Mouse (Mus musculus): ENCODE data around the gene Acbd6.

DNA sequence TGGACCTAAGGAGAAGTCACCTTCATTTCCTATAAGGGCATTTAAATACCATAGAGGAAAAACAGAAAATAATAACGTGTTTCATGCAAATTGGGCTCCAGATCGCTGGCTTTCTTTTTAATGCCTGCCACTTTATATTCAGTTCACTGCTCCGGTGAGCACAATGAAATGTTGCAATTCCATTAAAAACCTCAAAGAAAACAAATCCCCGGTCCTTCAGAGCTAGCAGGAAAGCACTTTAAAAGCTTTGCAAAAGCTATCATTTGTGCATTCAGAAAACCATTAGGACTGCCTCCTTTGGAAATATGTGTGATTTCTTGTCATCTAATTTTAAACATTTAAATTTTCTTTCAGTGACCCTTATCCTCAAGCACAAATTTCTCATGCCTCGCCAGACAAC, 40.9 kb upstream of the Acbd6 start:
- TF ChIP-seq POLR2A (IDR thresholded peaks at IDR 0.05; ENCODE audit: extremely low read depth, insufficient read depth, low read length) (no peak), CTCF (IDR thresholded peaks at IDR 0.05; ENCODE audit: extremely low read depth, insufficient read depth, low read length) (no peak)
